Mouse (Mus musculus) testis, adult 10 weeks (tissue): ENCODE measurements around the gene Ascl3. TPM values are rescaled to one million over a fixed set of nuclear protein-coding genes. Genes with fewer than 3 reads are reported as not detected.

Experiments
- polyA plus RNA-seq: library from polyadenylated mRNA; stranded (reverse); fragments of 350-450 nt; fragmentation: Illumina TruSeq; extraction: RNeasy Lipid Tissue Mini Kit (QIAGEN cat#74804); gene quantifications from one replicate; pipeline ENCODE4 v1.2.3, GENCODE M21; 2014; ENCODE audit warnings: low read depth, low replicate concordance

The Ascl3 gene
- polyA plus RNA-seq: not detected

DNA sequence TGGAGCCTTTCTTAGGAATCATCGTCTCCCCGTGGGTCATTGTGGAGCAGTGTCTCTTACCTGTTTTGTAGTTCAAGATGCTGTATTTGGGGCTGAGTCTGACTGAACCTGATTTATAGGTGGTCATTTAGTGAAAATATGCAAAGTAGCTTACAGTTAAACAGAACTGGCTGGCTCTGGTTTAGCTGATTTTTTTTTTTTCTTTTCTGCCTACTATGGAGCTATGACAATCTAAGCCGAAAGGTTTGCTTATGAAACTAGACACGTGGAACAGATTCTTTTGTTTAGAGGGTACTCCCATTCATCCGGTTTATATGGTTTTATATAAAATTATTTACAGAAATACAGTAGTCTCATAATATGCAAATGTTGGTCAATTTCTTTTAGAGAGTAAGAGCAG lies at the start of gene Ascl3:
Gene Ascl3, minus strand, starts transcription at position 101 of the 400 bp plus-strand sequence.

GRCm38 (mm10) chr7:109752008-109752925 lies 20.7 kb upstream of the Ascl3 start, which contains the start of gene Tmem9b:
Gene Tmem9b (minus strand): TSS chr7:109752875.

DNA sequence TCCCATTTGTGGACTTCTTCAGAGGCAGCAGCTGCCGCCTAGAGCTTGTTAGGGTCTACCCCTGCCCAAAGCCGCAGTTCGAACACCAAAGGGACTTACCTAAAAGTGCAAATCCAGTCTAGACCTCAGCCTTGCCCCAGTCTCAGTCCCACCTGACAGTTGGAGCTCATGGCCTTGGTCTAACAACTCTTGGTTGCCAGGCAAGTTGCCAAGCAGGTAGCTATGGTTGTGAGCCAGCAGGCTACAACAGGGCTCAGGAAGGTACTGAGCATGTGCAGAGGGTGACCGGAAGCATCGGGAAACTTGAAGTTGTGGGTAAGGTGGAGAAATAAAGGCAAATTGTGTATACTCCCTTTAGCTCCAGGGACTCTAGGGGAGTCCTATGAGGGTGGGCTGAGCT lies 7.8 kb downstream of the Ascl3 start, which contains the start of gene BC051019:
Gene BC051019, minus strand, starts transcription at position 154 of the 400 bp plus-strand sequence.

DNA sequence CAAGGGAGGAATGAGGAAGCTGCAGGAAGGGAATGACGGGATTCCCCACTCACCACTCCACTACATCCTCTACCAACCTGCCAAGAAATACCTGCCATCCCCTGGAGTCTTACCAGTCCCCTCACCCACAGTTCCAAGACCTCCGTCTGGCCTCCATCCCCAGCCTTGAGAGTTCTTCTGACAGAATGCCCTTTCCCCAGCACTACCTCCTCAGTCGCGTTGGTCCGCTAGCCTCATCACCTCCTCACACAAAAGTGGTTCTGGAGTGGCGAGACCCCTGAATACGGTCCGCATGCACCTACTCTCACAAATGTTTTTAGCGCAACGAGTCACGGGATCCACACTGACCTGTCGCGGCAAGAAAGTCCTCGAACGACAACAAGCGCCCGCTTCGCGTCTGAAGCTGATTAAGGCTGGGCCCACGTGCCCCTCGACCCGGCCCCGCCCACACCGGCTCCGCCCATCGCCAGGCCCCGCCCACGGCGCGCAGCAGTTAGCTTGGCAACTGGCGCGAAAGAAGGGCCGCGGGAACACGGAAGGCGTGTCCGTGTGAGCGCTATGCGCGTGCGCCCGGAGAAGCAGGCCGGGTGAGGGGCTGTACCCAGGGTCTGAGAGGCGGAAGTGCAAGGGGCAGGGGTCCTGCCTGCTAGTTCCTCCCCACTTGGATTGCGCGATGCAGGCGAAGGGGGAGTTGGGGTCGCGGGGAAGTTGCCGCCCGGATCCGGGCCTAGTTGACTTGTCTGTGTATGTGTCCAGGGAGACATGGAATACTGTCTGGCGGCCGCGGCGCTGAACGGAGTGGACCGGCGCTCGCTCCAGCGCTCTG lies 28.1 kb downstream of the Ascl3 start, which contains the start of the genes St5 and Akip1:
Gene St5, minus strand, starts transcription at position 416 of the 826 bp plus-strand sequence.
Gene Akip1, plus strand, starts transcription at position 501 of the 826 bp plus-strand sequence.

Other genes with a start within 250 kb of the Ascl3 start
- 4.0 TPM for gene Trim66, start 223.6 kb downstream of the Ascl3 start, polyA plus RNA-seq
- gene Rpl27a, start 212.6 kb downstream of the Ascl3 start, polyA plus RNA-seq: 41.8 TPM
- gene St5, start 28.1 kb downstream of the Ascl3 start, polyA plus RNA-seq: 23.1 TPM
- gene Akip1, start 28.0 kb downstream of the Ascl3 start, polyA plus RNA-seq: 33.1 TPM
- not detected for gene BC051019, start 7.9 kb downstream of the Ascl3 start, polyA plus RNA-seq
- gene Tmem9b, start 21.1 kb upstream of the Ascl3 start, polyA plus RNA-seq: 42.8 TPM
- gene Nrip3, start 50.3 kb upstream of the Ascl3 start, polyA plus RNA-seq: 5.7 TPM
- 8.0 TPM for gene Scube2, start 134.0 kb upstream of the Ascl3 start, polyA plus RNA-seq
- 39.2 TPM for gene Dennd5a, start 228.7 kb upstream of the Ascl3 start, polyA plus RNA-seq